Mouse (Mus musculus) embryonic facial prominence, embryonic 15.5 days (tissue): ENCODE measurements around the gene Fbxw25. TPM values are rescaled to one million over a fixed set of nuclear protein-coding genes. Genes with fewer than 3 reads are reported as not detected.
"Not testable (repeated sequence)": the region's sequence is repeated elsewhere in the genome, so short reads cannot be mapped to it uniquely, and the experiment has no call there.

Experiments
- ATAC-seq: fragments of 200-750 bp; cut with Nextera tagmentation; 2 replicates; pipeline ENCODE4 v1.8.0; 2017; ENCODE audit warnings: low read depth, moderate TSS enrichment; ENCODE audit not compliant: insufficient number of reproducible peaks, low FRiP score, low TSS enrichment
- H3K27ac ChIP-seq: fragments of 300-500 bp; sonication (generic); replicated peaks from 2 replicates; pipeline ENCODE4 v1.5.1; 2015; ENCODE audit warnings: mild to moderate bottlenecking, inconsistent platforms
- H3K27me3 ChIP-seq: fragments of 300-500 bp; sonication (generic); 2 replicates; pipeline ENCODE4 v1.6.1; 2015; ENCODE audit warnings: inconsistent platforms
- H3K36me3 ChIP-seq: fragments of 300-500 bp; sonication (generic); 2 replicates; pipeline ENCODE4 v1.6.1; 2015; ENCODE audit warnings: mild to moderate bottlenecking, inconsistent platforms
- H3K4me1 ChIP-seq: fragments of 300-500 bp; sonication (generic); 2 replicates; pipeline ENCODE4 v1.6.1; 2015; ENCODE audit warnings: inconsistent platforms
- H3K4me2 ChIP-seq: fragments of 300-500 bp; sonication (generic); replicated peaks from 2 replicates; pipeline ENCODE4 v1.6.1; 2015; ENCODE audit warnings: mild to moderate bottlenecking, inconsistent platforms
- H3K4me3 ChIP-seq: fragments of 300-500 bp; sonication (generic); replicated peaks from 2 replicates; pipeline ENCODE4 v1.5.1; 2015; ENCODE audit warnings: mild to moderate bottlenecking, inconsistent platforms
- H3K9ac ChIP-seq: fragments of 300-500 bp; sonication (generic); 2 replicates; pipeline ENCODE4 v1.6.1; 2015; ENCODE audit warnings: inconsistent platforms
- H3K9me3 ChIP-seq: fragments of 300-500 bp; sonication (generic); replicated peaks from 2 replicates; pipeline ENCODE4 v1.6.1; 2016; ENCODE audit warnings: inconsistent platforms
- WGBS: fragments of 180-500 bp; shearing (Covaris S2); methylation state at CpG from one replicate; pipeline ENCODE4 v1.1.7; 2015; 5-methylcytosine and 5-hydroxymethylcytosine counted together
- polyA plus RNA-seq: library from polyadenylated mRNA; unstranded; fragments of >200 nt; fragmentation: Nextera tagmentation; extraction: Ambion mirVana; gene quantifications from 2 replicates; pipeline ENCODE4 v1.2.1, GENCODE M21; 2015

Fbxw25 gene
- polyA plus RNA-seq = not detected in 2 replicates

GRCm38 (mm10) chr9:109664552-109664951, at the start of gene Fbxw25:
Gene Fbxw25 (minus strand): TSS chr9:109664652.
- H3K4me3 ChIP-seq, H3K4me2 ChIP-seq, H3K36me3 ChIP-seq, H3K27me3 ChIP-seq, H3K9ac ChIP-seq, ATAC-seq, H3K27ac ChIP-seq, H3K9me3 ChIP-seq, H3K4me1 ChIP-seq: not testable (repeated sequence)
- WGBS = 65% methylated on average over 2 of the region's 2 CpGs

DNA sequence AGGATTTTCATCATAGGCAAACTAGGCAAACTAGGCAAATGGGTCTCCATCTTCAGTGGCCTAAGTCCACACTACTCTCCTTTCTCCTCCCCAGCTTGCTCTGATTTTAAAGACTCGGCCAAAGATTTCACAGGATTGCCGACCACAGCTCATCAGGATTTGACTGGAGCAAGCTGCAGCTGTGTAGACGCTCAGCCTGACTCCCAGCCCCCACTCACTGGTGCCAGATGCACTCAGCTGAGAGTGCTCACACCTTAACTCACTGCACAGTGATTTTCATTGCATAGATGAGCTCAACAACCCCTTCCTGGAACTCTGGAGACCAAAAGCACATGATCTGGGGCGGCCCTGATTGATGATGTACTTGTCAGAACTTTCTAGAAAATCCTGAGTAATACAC, 38.1 kb upstream of the Fbxw25 start, which contains the start of gene Fbxw18:
Gene Fbxw18 (minus strand): TSS at position 101 of the 400 bp plus-strand sequence.
- not testable (repeated sequence) for H3K36me3 ChIP-seq, H3K4me3 ChIP-seq, H3K4me2 ChIP-seq, H3K27me3 ChIP-seq, H3K9me3 ChIP-seq, H3K9ac ChIP-seq, ATAC-seq, H3K27ac ChIP-seq, H3K4me1 ChIP-seq
- 66% methylated on average over 4 of the region's 4 CpGs for WGBS

- H3K4me2 ChIP-seq = no peak overlapping the region
- no peaks in the 10 kb centered on the region for H3K36me3 ChIP-seq
- H3K27ac ChIP-seq = no peak overlapping the region
- H3K27me3 ChIP-seq = no peaks in the 10 kb centered on the region
- ATAC-seq = no peak
- no peaks in the 10 kb centered on the region for H3K9me3 ChIP-seq
- H3K4me3 ChIP-seq = no peak overlapping the region
- 4% methylated on average over 1 of the region's 1 CpGs for WGBS
- no peaks in the 10 kb centered on the region for H3K4me1 ChIP-seq
- H3K9ac ChIP-seq = no peak overlapping the region
Measured at GRCm38 (mm10) chr9:109685299-109685698, 20.8 kb upstream of the Fbxw25 start.

DNA sequence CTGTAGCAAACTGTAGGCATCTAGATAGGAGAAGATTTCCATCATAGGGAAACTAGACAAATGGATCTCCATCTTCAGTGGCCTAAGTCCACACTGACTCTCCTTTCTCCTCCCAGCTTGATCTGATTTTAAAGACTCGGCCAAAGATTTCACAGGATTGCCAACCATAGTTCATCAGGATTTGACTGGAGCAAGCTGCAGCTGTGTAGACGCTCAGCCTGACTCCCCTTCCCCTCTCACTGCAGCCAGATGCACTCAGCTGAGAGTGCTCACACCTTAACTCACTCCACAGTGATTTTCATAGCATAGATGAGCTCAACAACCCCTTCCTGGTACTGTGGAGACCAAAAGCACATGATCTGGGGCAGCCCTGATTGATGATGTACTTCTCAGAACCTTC, 38.5 kb downstream of the Fbxw25 start, which contains the start of gene Fbxw24:
Gene Fbxw24 (minus strand): TSS at position 101 of the 400 bp plus-strand sequence.
- H3K9ac ChIP-seq, ATAC-seq, H3K4me2 ChIP-seq, H3K4me3 ChIP-seq, H3K27me3 ChIP-seq, H3K4me1 ChIP-seq, H3K36me3 ChIP-seq, H3K9me3 ChIP-seq, H3K27ac ChIP-seq: not testable (repeated sequence)
- 72% methylated on average over 2 of the region's 2 CpGs for WGBS

DNA sequence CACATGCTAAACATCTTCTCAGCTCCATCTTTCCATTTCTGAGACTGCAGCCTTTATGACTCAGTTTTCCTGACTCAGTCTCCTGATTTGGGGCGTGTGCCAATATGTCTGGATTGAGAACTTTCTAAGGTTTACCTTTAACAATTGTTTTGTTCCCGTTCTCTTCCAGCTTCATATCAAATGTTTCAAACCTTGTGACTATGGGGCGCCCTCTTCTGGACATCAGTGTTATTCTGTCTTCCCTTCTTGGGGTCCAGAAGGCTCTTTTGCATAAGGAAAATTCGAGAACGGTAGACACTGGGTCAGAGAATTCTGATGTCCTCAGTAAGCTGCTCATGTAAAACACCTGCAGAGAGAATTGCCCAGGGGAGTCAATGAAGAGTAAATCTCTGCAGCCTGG, 57.6 kb downstream of the Fbxw25 start:
- H3K4me1 ChIP-seq, H3K27me3 ChIP-seq: not testable (repeated sequence)
- WGBS = 30% methylated on average over 5 of the region's 5 CpGs

GRCm38 (mm10) chr9:109602128-109602527, 62.3 kb downstream of the Fbxw25 start:
- WGBS = 53% methylated on average over 2 of the region's 2 CpGs

More for the DNA sequence above, 57.6 kb downstream of the Fbxw25 start:
- not testable (repeated sequence) for H3K4me2 ChIP-seq, H3K36me3 ChIP-seq, H3K9me3 ChIP-seq, H3K27ac ChIP-seq, ATAC-seq, H3K4me3 ChIP-seq, H3K9ac ChIP-seq

DNA sequence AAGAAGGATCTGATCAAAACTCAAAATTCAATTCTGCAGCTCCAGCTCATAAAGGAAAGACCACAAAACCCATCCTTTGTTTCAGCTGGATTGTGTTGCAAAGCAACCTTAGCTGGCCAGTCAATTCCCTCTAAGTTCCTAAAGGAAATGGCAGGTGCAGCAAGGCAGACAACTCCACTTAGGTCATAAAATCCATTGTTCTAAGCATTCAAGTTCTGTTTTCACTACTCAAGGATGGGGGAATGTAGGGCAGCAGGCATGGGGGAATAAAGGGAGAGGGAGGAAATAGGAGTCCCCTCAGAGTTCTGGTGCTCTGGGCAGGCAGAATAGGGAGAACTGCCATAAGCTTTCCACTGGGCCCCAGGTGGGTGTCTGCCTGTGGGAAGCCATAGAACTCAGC, 67.2 kb downstream of the Fbxw25 start:
- no peaks in the 10 kb centered on the region for H3K36me3 ChIP-seq
- ATAC-seq = no peak

More at GRCm38 (mm10) chr9:109602128-109602527, 62.3 kb downstream of the Fbxw25 start:
- not testable (repeated sequence) for H3K9ac ChIP-seq, H3K4me2 ChIP-seq, H3K27ac ChIP-seq, H3K9me3 ChIP-seq, H3K27me3 ChIP-seq, H3K4me3 ChIP-seq, H3K36me3 ChIP-seq, ATAC-seq, H3K4me1 ChIP-seq

More for the DNA sequence above, 67.2 kb downstream of the Fbxw25 start:
- H3K4me1 ChIP-seq = no peaks in the 10 kb centered on the region
- no peak overlapping the region for H3K9ac ChIP-seq
- H3K4me2 ChIP-seq = no peak overlapping the region
- no peaks in the 10 kb centered on the region for H3K9me3 ChIP-seq
- no peaks in the 10 kb centered on the region for H3K27me3 ChIP-seq
- no peak overlapping the region for H3K27ac ChIP-seq
- no peak overlapping the region for H3K4me3 ChIP-seq

Other genes starting within 250 kb of the Fbxw25 start
- gene Fbxw16, start 215.5 kb downstream of the Fbxw25 start, polyA plus RNA-seq = not detected in 2 replicates
- gene Fbxw19, start 168.8 kb downstream of the Fbxw25 start, polyA plus RNA-seq = not detected in 2 replicates
- not detected in 2 replicates for gene Fbxw15, start 96.4 kb downstream of the Fbxw25 start, polyA plus RNA-seq
- not detected in 2 replicates for gene Fbxw24, start 38.6 kb downstream of the Fbxw25 start, polyA plus RNA-seq
- not detected in 2 replicates for gene Fbxw18, start 38.0 kb upstream of the Fbxw25 start, polyA plus RNA-seq
- gene Fbxw26, start 81.4 kb upstream of the Fbxw25 start, polyA plus RNA-seq = not detected in 2 replicates
- gene Fbxw27, start 126.0 kb upstream of the Fbxw25 start, polyA plus RNA-seq = not detected in 2 replicates
- 1.4 and 2.6 TPM in 2 replicates for gene Spink8, start 147.6 kb upstream of the Fbxw25 start, polyA plus RNA-seq
- gene Nme6, start 168.1 kb upstream of the Fbxw25 start, polyA plus RNA-seq = 56.8 and 60.8 TPM in 2 replicates
- gene Camp, start 185.0 kb upstream of the Fbxw25 start, polyA plus RNA-seq = 2.2 and 2.4 TPM in 2 replicates
- gene Cdc25a, start 210.9 kb upstream of the Fbxw25 start, polyA plus RNA-seq = 26.2 and 26.8 TPM in 2 replicates